Mouse (Mus musculus) layer of hippocampus, adult 9-11 months (tissue): Measurements from ENCODE around the gene Ms4a4c.
"Not testable (repeated sequence)": the region's sequence is repeated elsewhere in the genome, so short reads cannot be mapped to it uniquely, and the experiment has no call there.

Source experiments
- DNase-seq: peaks from one replicate; pipeline ENCODE4 v3.0.0; 2022

Ms4a4c gene

GRCm38 (mm10) chr19:11466471-11466870 is 61.9 kb downstream of the Ms4a4c start:
- DNase-seq = no peak

GRCm38 (mm10) chr19:11468361-11468760 is 63.8 kb downstream of the Ms4a4c start:
- not testable (repeated sequence) for DNase-seq

GRCm38 (mm10) chr19:11469215-11469614 is 64.6 kb downstream of the Ms4a4c start, which contains the start of gene Ms4a6c:
Ms4a6c (plus strand) TSS chr19:11469366.
- not testable (repeated sequence) for DNase-seq
